Mouse (Mus musculus) layer of hippocampus, postnatal 25 days (tissue): ENCODE data around the gene Abca9. TPM values are rescaled to one million over a fixed set of nuclear protein-coding genes. Genes with fewer than 3 reads are reported as not detected.

Experiments used
- DNase-seq, 2 experiments: peaks; one replicate each; pipeline ENCODE4 v3.0.0; 2022; ENCODE audit warnings: mixed read lengths in 2 of 2, low spot score in 1 of 2; ENCODE audit errors: extremely low spot score in 1 of 2
- total RNA-seq, 2 experiments: library from RNA; stranded (reverse); gene quantifications; 2 replicates each; pipeline ENCODE4 v1.2.3; 2021

Gene Abca9
- 1 to 10 TPM; 6.5 TPM for total RNA-seq

DNA sequence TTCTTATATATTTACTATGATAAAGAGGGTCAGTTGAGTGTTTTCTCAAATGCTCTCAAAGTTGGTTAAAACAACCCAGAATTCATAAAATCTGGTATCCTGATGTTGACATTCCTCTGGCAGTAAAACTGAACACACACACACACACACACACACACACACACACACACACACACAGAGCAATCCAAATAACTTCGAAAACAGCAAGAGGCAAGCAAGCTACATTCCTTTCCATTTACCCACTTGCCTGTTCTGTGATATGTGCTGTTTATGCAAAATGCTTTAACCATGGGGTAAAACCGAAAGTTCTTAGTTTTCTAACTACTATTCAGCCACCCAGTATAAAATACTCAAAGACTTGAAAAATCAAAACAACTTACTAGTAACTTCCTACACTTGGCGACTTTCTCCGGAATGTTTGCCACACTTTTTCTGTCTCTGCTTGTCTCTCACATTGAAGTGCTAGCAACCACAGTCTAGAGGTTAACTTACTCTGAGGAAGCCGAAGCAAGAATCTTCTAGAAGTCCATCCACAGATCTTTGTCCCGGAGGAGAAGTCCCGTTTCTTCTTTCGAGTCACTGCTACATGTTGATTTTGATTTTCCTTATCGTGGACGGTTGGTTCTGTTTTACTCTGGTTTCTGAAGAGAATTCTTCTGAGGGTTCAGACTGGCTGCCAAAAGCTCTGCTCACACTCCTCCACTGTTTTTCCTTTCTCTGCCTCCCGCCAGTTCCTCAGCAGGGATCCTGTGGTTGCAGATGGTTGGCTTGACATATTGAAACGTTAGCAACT, at the start of gene Abca9:
TSS of gene Abca9 (minus strand) at position 738 of the 793 bp plus-strand sequence.
- DNase-seq: peak in 1 of 2 experiments; percentile 11

DNA sequence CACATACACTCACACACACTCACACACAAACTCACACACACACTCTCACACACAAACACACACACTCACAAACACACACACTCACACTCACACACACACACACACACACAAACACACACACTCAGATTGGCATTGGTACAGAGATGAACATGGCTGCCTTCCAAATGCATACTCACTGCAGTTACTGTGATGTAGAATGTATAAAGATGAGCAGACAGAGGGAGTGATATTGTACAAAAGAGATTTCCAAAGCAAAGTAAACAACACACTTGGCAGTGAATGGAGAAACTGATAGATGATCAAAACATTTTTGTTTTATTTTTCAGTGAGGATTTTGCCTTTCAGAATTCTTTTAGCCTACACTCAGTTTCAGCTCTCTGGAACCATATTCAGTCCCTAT, 49.1 kb upstream of the Abca9 start:
- no peak for DNase-seq

DNA sequence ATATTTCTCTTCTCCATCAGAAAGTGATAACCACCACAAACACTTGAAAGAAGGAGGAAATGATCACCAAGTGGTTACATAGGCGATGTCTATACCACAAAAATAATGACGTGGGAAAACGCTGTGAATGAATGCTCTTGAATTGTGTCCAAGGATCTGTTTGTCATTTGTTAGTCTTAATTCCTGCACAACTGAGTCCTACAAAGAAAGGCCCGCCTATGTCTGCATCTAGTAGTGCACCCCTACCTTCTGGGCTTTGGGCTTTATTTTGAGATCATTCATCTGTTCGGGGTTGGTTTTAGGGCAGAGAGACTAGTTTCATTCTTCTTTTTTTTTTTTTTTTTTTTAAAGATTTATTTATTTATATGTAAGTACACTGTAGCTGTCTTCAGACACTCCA, 35.9 kb upstream of the Abca9 start:
- no peak for DNase-seq

DNA sequence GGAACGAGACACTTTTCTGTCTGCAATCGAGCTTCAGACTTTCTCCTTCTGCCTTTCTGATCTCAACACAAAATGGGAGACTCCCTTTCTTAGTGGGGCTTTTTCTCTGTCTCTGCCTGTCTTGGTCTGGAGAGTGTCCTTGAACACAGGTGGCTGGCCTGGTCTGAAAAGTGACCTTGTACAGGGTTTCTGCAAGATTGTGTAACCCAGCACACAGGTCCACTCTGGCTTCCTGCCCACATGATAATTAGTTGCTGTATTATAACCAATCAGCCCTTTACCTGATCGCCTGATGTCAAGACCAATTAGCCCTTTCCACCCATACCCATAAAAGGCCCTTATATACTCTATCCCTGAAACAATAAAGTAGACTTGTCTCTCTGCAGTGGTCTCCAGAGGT, 30.9 kb upstream of the Abca9 start:
- no peak for DNase-seq

DNA sequence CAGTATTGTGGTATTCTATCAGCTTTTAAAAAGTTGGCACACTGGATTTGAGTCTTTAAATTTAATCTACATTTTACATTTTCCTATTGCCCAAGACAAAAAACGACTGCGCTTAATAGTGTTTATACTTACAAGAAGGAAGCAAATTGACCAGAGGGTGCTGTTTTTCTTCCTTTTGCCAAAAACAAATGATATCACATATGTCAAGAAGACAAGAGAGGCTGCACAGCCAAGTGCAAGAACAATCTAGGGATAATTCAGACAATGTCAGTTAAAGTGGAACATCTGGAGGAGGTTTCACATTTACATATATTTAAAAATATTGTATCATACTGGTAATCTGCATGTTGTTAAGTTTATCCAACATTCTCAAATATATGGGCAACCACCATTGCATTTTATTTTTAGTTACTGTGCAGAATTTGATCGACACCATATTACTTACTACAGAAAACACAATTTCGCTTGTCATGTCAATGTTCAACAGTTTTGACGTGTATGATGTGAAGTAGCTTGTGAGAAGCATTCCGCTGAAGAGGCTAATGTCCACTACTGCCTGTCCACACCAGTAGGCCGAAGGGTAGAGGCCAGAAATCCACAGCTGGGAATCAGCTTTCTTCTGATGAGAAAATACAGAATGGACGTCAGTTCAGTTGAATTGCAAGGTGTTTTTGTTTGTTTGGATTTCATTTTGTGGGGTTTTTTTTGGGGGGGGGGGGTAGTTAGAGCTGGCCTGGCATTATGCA, 28.7 kb upstream of the Abca9 start:
- no peak for DNase-seq

DNA sequence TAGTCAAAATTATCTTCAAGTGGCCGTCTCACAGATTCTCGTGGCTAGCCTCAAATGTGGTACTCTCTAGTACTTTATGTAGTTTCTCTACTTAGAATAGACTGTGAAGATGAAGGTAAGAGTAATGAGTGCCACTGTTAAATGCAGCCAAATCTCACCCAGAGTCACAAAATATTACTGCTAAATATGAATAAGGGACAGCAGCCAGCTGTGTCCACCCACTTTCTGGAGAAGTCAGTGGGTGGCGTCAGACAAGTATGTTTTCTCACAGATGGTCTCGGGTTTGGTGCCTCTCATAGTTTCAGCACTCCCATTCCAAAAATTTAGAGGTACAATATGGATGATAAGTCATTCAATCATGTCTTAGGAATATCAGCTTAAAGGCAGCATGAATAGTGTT, 27.3 kb upstream of the Abca9 start:
- no peak for DNase-seq

DNA sequence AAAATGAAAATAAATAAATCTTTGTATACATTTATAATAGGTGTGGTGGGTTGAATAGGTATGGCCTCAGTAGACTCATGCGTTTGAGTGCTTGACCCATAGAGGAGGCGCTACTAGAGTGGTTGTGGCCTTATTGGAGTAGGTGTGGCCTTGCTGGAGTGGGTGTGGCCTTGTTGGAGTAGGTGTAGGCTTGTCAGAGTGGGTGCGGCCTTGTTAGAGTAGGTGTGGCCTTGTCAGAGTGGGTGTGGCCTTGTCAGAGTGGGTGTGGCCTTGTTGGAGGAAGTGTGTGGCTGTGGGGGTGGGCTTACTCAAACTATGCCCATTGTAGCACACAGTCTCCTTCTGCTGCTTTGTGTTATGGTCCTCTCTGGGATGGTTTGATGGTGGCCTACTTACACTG, 3.2 kb upstream of the Abca9 start:
- no peak for DNase-seq

DNA sequence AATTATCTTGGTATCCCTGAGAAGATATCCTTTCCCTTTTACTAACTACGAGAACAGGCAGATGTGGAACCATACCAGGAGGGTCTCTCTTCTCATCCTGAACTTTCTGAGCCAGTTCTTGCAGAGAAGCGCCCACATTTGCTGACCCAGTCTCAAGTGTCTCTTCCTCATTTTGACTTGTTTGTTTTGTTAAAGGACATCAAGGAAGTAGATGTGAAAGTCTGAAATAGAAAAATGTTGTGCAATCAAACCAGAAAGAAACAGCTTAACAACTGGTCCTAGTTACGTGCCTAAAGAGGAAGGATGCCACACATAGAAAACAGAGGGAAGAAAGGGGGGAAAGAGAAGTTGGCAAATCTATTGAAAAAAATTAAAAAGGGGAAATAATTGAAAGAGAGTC, 2.2 kb downstream of the Abca9 start:
- no peak for DNase-seq

DNA sequence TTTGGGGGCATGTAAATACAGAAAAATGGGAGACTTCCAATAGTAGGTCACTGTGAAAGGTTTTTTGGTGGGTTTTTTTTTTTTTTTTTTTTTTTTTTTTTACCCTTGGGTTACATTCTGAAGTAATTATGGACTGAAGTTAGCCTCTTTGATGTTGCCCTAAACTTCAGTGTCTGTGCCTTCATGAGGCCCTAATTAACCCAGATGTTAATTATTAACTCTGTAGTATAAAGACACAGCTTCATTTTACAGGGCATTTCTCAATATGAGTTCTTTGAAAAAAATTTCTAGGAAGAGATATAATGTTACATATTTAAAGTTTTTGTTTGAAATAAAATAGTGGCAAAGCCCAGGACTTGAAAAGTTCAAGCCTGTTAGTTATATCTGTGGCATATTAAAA, 2.6 kb downstream of the Abca9 start:
- DNase-seq: no peak

DNA sequence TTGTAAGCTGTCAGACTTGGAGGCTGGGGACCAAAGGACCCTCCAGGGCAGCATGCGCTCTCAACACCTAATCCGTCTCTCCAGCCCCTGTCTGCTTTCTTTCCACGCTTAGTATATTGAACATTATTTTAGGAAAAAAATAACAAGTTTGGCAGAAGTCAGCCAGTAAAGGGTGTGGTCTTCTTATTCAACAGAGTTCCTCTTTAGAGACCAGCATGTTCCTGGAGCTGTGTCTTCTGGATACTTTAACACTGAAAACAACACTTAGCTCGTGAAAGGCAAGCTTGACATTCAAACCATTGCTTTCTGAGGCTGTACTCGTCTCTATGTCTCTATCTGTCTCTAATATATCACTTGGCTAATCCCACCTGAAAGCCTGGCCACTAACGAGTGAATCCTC, 10.9 kb downstream of the Abca9 start:
- DNase-seq: no peak

DNA sequence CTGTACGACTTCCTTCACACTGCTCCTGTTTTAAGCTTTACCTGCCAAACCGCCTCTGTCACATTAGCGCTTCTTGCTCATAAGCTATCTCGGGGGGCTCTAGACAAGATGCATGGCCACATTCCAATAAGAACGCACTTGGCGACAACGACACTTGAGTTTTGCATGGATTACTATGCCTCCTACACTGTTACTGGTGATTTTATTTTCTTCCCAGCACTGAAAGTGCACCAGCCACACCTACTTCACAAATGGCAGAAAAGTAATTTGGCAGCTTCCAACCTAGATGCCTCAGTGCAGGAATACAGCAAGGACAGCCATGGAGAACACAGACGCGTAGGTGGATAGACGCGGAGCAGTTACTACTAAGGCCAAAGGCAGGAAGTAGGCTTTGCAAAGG, 12.0 kb downstream of the Abca9 start:
- DNase-seq: no peak

DNA sequence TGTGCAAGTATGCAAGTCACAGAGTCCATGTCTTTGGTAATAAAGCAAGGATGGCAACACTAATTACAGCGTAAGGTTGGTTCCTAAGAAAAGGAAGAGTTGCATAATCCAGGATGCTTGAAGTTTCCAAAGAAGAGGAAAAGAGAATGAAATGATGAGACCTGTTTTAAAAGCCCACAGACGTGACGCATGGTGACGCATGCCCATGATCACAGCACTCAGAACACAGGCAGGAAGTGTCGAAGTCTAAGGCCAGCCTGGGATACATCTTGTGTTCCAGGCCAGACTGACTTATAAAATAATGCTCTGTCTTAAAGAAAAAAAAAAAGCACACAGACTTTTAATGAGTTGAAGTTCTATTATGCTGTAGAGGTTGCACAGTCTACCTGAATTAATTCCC, 20.4 kb downstream of the Abca9 start:
- DNase-seq: no peak

DNA sequence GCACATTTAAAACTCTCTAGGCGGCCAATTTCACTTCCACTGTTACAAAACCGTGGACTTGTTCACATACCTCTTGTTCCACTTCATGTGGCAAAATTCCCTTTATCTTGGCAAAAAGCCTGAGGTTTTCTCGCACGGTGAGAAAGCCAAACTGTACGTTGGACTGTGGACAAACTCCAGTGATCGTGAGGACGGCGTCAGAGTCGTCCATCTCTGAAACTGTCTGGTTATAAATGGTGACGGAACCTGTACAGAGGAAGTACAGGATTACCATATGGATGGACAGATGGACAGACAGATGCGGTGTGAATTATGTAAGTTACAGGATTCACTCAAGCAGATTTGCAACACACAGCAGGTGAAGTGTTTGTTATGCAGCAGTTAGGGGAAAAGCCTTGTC, 22.6 kb downstream of the Abca9 start:
- no peak for DNase-seq

DNA sequence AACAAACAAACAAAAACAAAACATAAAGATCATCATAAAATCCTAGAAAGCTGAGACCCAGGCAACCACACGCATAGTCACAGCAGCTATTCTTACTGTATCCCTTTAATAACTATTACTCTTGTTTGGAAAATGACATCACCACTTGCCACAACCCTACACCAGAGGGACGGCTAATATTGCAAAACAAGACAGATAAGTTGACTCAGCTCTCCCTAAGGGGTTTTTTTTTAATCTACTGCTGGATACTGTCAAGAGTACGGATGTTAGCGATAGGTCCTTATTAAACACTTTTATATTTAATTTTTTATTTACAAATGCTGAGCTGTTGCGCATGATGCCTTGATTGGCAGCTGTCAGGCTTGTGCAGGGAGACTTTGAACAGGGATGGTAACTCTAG, 37.2 kb downstream of the Abca9 start:
- DNase-seq: no peak

DNA sequence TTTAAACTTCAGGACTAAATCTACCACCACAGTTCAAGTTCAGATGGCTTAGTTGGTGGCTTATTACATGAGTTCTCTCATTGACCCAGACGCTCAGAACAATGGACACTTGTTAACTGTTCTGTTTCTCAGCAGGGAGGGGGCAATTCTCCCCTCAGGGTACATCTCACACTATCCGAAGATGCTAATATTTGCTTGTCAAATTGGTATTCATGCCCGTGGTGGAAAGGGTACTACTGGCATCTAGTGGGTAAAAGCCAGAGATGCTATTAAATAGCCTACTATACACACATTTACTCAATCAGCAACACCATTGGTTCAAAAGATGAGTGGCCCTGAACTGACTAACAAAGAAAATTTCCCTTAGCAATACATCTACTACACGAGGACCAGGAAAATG, 56.9 kb downstream of the Abca9 start:
- DNase-seq: no peak

DNA sequence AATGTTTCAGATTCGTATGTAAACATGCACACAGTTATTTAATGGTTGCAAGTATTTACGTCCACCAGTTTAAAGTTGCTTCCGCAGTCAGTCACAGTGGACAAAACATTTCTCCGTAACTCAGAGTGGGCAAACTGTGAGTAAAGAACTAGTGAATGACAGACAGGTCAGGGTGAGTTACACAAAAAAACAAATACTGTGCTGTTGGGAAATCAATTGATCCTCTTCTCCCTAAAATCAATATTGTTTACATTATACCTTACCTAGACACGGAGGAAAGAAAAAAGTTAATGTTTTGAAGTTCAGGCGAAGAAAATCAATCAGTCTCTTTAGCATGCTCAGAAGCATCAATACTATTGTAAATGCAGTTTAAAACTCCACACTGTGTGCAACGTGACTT, 66.6 kb downstream of the Abca9 start:
- DNase-seq: no peak

DNA sequence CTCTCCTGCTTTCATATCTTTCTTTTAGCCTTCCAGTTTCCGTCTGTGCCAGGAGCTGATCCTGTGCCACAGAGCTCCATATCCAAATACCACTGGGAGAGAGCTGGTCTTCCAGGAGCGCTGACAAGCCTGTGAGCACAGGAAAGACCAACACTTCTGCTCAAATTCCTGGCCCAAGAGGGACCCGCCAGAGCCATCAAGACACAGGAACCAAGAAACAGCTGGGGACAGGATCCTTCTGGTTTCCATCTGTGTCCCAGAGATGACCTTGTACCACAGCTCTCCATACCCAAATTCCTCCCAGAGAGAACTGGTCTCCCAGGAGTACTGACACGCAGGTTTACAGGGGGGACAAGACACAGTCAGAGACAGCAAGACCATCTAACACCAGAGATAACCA, 69.1 kb downstream of the Abca9 start:
- DNase-seq: no peak

DNA sequence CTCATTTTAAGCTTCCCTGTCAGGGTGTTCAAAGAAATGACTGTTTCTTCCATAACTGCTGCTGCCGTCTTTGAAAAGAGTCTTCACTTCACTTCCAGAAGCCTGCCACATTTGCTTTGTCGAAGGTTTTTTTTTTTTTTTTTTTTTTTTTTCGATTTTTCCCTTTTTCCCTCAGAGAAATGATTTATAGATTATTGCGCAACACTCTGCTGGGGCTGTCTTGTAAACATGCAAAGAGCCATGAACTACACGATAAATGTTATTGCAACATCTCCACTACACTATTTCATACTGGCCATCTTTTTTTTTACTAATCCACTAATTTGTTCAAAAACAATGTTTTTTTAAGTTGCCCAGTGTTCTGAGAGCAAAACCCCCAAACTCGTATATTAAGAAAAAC, 70.5 kb downstream of the Abca9 start:
- DNase-seq: no peak

DNA sequence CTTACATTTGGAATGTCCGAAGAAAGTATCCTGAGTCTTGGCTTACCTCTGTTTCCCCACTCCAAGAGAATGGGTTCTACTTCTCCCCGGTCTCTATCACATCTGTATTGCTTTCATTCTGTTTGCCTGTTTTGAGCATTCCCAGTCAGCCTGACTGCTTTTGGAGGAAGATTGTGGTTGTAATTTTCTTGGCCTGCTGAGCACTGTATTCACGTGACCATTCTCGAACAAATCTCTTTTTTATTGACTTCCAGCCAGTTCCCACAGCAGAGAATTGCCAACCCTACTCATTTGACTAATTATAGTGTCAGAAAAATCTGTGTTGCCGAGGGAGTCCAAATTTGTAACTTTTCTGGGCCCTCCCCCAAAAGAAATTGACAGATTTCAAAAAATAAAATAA, 72.1 kb downstream of the Abca9 start, which contains the start of gene Abca8a:
TSS of gene Abca8a (minus strand) at position 121 of the 400 bp plus-strand sequence.
- no peak for DNase-seq

DNA sequence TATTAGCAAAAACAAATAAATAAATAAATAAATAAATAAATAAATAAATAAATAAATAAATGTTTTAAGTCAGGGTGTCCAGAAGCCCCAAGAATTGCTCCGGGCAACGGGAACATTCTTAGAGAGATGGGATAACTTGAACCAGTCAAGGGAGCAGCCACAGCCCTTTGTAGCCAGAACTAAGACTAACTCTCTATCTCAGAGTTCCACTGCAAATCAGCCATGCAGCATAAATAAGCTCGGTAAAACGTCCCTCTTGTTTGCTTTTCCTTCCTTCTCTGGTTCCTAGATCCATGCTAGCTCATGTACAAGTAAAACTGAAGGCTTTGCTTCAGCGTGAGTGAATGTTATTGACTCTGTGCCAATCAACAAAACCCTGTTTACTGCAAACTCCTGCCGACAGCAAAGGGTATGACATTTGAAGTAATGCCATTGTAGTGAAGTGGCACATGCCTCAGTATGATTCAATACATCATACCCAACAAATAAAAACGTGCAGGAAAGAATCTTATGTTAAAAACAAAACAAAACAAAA, 73.1 kb downstream of the Abca9 start:
- no peak for DNase-seq

DNA sequence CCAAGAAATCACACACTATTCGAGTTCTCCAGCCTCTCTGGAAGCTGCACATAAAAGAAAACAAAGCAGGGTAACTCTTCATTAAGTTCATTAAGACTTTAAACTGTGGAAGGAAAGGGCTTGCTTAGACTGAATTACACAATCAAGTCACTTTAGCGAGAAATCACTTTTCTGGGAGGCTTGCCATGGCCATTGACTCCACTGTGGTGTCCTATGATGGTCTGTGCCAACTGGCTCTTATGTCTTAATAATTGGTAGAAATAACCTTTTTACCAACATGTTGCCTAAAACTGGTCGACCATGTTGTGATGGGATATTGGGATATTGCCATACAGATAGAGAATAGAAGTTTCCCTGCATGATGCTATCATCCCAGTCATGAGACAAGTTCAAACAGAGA, 73.8 kb downstream of the Abca9 start:
- DNase-seq: no peak

DNA sequence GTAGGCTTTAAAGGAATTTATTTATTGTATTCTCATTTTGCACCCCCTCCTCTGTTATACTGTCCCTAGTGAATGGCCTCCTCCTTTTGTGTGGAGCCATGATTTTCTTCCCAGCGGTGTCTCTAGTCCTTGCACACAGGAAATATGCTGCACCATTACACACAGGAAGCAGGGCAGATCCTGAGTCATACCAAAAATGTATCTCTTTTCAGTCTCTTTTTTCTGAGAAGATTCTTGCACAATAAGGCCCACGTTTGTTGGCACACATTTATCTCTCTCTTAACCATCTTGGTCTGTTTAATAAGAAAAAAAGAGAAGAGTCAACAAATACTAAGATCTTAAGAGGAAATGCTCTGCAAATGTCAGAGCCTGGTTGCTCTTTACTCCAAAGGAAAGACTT, 76.7 kb downstream of the Abca9 start:
- no peak for DNase-seq
